Mouse (Mus musculus): Measurements from ENCODE around the gene Lgsn. TPM values are rescaled to one million over a fixed set of nuclear protein-coding genes. Genes with fewer than 3 reads are reported as not detected.

Gene Lgsn
- polyA plus RNA-seq, 1 experiment from 2014 or later, result not detected

- Histone ChIP-seq H3K27me3 (no peaks in the 10 kb centered on the region), H3K9me3 (no peaks in the 10 kb centered on the region), H3K4me3 (replicated peaks) (no peak overlapping the region), H3K36me3 (no peaks in the 10 kb centered on the region), H3K9ac (replicated peaks) (no peak overlapping the region), H3K4me2 (replicated peaks) (no peak overlapping the region), H3K27ac (no peak overlapping the region), H3K4me1 (replicated peaks) (no peaks in the 10 kb centered on the region)
- ATAC-seq, result no peak
- 90% methylated on average over 7 of the region's 7 CpGs for WGBS
Observed at GRCm38 (mm10) chr1:31165326-31166121, 10.7 kb upstream of the Lgsn start.

- H3K27me3 ChIP-seq, result no peaks in the 10 kb centered on the region
- no peak overlapping the region for H3K27ac ChIP-seq
- no peak overlapping the region for H3K4me2 ChIP-seq (replicated peaks)
- WGBS, result 79% methylated on average over 3 of the region's 3 CpGs
- H3K36me3 ChIP-seq, result no peaks in the 10 kb centered on the region
- no peak for ATAC-seq
- H3K4me3 ChIP-seq (replicated peaks), result no peak overlapping the region
- no peaks in the 10 kb centered on the region for H3K4me1 ChIP-seq (replicated peaks)
- no peaks in the 10 kb centered on the region for H3K9me3 ChIP-seq
- H3K9ac ChIP-seq (replicated peaks), result no peak overlapping the region
Observed at GRCm38 (mm10) chr1:31175401-31175800, 800 bp upstream of the Lgsn start.

DNA sequence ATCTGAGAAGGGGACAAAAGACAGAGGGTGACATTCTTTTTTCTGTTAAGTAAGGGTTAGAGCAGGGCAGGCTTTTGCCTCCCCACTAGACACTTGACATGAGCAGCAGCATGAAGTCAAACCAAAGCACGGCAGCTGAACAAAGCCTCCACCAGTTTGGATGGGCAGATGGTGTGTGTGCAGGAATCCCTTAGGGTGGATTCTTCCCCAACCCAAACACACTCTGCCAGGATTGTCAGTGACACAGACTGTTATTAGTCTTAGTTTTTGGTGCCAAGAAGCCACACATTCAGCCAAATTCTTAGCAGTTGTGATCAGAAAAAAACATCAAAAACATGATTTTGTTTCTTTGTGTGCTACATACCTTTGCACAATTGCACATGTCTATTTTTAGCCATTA, 2.1 kb downstream of the Lgsn start:
- H3K36me3 ChIP-seq, result no peaks in the 10 kb centered on the region
- WGBS, result 35% methylated on average over 1 of the region's 1 CpGs
- no peaks in the 10 kb centered on the region for H3K4me1 ChIP-seq (replicated peaks)
- no peak overlapping the region for H3K9ac ChIP-seq (replicated peaks)
- H3K27ac ChIP-seq, result no peak overlapping the region
- no peak overlapping the region for H3K4me2 ChIP-seq (replicated peaks)
- H3K4me3 ChIP-seq (replicated peaks), result no peak overlapping the region
- H3K9me3 ChIP-seq, result no peaks in the 10 kb centered on the region
- no peak for ATAC-seq
- H3K27me3 ChIP-seq, result no peaks in the 10 kb centered on the region

DNA sequence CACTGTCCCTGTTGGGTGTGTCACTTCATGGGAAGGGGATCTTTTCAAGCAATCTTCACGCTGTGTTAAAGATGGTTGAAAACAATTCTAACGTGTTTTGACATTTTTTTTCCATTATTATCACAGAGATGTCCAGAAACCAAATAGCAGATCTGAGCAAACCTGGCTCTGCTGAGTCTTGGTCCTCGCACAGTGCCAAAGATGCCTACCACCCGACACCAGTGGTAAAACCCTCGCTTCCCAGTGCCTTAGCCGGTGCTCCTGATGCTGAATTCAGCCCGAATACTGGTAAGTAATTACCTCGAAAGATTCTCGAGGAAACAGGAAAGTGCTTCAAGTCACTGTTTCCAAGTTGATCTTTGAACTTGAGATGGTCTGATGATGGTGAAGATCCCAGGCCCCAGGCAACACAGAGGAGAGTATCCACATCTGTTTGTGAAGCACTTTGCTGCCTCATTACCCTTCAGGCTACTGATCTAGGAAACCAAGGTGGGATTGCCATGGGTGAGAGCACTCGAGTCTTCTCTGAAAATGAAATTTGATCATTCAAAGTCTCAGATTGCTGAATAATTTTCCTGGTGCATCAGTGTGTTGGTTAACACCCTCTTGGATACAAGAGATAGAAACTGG, 14.2 kb downstream of the Lgsn start:
- ATAC-seq, result no peak
- H3K36me3 ChIP-seq, result no peaks in the 10 kb centered on the region
- H3K9me3 ChIP-seq, result no peaks in the 10 kb centered on the region
- H3K4me3 ChIP-seq (replicated peaks), result no peak overlapping the region
- no peak overlapping the region for H3K27ac ChIP-seq
- no peak overlapping the region for H3K4me2 ChIP-seq (replicated peaks)
- H3K4me1 ChIP-seq (replicated peaks), result no peaks in the 10 kb centered on the region
- H3K9ac ChIP-seq (replicated peaks), result no peak overlapping the region
- no peaks in the 10 kb centered on the region for H3K27me3 ChIP-seq
- 84% methylated on average over 10 of the region's 10 CpGs for WGBS

GRCm38 (mm10) chr1:31195633-31196032, 19.4 kb downstream of the Lgsn start:
- no peak overlapping the region for H3K4me2 ChIP-seq (replicated peaks)
- H3K4me3 ChIP-seq (replicated peaks), result no peak overlapping the region
- H3K4me1 ChIP-seq (replicated peaks), result no peaks in the 10 kb centered on the region
- WGBS, result 79% methylated on average over 1 of the region's 1 CpGs
- no peaks in the 10 kb centered on the region for H3K36me3 ChIP-seq
- H3K9ac ChIP-seq (replicated peaks), result no peak overlapping the region
- H3K27ac ChIP-seq, result no peak overlapping the region
- ATAC-seq, result no peak
- H3K27me3 ChIP-seq, result no peaks in the 10 kb centered on the region
- H3K9me3 ChIP-seq, result no peaks in the 10 kb centered on the region

DNA sequence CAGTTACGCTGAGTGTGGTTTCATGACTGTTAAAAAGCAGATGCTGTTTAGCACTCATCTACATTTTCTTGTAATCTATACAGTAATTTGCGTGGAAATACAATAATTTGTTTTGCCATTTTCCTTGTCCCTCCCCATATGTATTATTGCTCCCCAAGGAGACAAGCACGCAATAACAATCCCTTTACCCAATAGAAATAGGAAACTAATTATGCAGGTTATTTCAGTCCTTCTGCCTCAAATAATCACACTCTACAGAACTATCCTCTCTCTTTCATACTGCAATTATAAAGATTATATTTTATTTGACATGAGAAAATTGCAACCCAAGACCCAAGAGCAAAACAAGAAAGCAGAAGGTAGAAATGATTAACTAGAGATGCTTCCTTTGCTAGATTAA, 20.8 kb downstream of the Lgsn start:
- H3K4me3 ChIP-seq (replicated peaks), result no peak overlapping the region
- H3K9ac ChIP-seq (replicated peaks), result no peak overlapping the region
- WGBS, result 89% methylated on average over 3 of the region's 3 CpGs
- H3K36me3 ChIP-seq, result no peaks in the 10 kb centered on the region
- H3K27me3 ChIP-seq, result no peaks in the 10 kb centered on the region
- ATAC-seq, result no peak
- no peaks in the 10 kb centered on the region for H3K4me1 ChIP-seq (replicated peaks)
- H3K9me3 ChIP-seq, result no peaks in the 10 kb centered on the region
- no peak overlapping the region for H3K27ac ChIP-seq
- no peak overlapping the region for H3K4me2 ChIP-seq (replicated peaks)

DNA sequence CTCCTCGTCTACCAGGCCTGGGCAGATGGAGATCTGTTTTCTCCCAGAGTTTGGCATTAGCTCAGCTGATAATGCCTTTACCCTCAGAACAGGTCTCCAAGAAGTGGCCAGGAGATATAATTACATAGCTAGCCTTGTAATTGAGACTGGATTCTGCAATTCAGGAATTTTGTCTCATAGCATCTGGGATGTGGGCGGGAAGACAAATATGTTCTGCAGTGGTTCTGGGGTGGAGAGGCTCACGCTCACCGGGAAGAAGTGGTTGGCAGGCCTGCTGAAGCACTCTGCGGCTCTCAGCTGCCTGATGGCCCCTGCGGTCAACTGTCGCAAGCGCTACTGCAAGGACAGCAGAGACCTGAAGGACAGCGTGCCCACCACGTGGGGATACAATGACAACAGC, 27.6 kb downstream of the Lgsn start:
- Histone ChIP-seq H3K4me3 (replicated peaks) (no peak overlapping the region), H3K36me3 (no peaks in the 10 kb centered on the region), H3K9me3 (no peaks in the 10 kb centered on the region), H3K9ac (replicated peaks) (no peak overlapping the region), H3K27me3 (no peaks in the 10 kb centered on the region), H3K4me1 (replicated peaks) (no peaks in the 10 kb centered on the region), H3K27ac (no peak overlapping the region), H3K4me2 (replicated peaks) (no peak overlapping the region)
- WGBS, result 93% methylated on average over 10 of the region's 10 CpGs
- ATAC-seq, result no peak

DNA sequence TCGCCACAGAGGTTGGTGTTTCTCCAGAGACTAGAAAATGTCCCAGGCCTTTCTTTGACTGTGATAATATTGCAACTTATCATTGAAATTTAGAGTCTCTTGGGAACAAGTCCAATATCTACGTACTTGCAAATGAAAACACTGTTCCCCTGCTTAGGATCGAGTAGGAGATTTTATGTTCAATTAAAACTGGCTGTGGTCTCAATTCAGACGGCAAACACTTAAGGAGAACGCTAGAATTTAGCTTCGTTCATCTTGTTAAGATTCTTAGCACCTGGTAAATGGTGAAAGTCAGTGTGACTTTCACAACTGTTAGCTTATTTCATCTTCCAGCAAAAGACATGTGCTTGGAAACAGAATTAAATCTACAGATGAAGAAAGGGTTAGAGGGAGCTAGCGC, 29.1 kb downstream of the Lgsn start:
- Histone ChIP-seq H3K27me3 (no peaks in the 10 kb centered on the region), H3K9me3 (no peaks in the 10 kb centered on the region), H3K4me3 (replicated peaks) (no peak overlapping the region), H3K4me1 (replicated peaks) (no peaks in the 10 kb centered on the region), H3K36me3 (no peaks in the 10 kb centered on the region), H3K27ac (no peak overlapping the region), H3K9ac (replicated peaks) (no peak overlapping the region), H3K4me2 (replicated peaks) (no peak overlapping the region)
- WGBS, result 81% methylated on average over 7 of the region's 7 CpGs
- no peak for ATAC-seq

DNA sequence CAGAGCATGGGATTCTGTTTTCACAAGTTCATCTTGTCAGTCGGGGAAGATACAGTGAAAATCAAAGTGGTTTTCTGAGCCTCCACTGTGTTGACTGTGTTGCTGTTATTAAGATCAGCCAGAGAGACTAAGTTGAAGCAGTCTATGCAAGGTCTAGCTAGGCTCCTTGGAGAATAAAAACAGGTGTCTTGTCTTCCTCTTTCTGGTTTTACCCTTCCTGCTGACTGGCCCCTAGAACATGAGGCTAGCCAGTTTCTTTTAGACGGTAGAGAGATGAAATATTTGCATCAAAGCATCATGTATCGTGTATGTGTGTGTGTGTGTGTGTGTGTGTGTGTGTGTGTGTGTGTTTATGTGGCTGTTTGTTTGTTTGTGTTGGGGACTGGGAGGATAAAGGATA, 29.6 kb downstream of the Lgsn start:
- H3K4me1 ChIP-seq (replicated peaks), result no peaks in the 10 kb centered on the region
- no peak overlapping the region for H3K9ac ChIP-seq (replicated peaks)
- H3K27me3 ChIP-seq, result no peaks in the 10 kb centered on the region
- no peak for ATAC-seq
- WGBS, result 83% methylated on average over 3 of the region's 3 CpGs
- no peak overlapping the region for H3K4me3 ChIP-seq (replicated peaks)
- H3K4me2 ChIP-seq (replicated peaks), result no peak overlapping the region
- no peaks in the 10 kb centered on the region for H3K9me3 ChIP-seq
- H3K36me3 ChIP-seq, result no peaks in the 10 kb centered on the region
- H3K27ac ChIP-seq, result no peak overlapping the region

DNA sequence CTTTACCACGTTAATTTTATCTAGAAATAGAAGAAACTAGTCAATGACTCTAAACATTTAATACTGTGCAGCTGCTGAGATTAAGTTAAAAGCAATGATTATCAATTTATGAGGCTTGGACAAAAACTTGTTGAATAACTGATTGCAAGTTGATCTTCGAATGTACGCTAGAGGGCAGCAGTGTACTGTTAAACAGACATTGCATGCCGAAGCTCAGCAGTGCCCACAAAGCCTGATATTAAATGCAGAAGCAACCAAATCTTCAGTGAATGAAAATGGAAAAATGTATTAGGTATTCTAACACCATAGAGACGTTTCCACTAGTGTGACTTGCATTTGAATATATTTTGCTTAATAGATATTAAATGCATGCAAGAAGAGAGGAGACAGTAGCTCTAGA, 33.9 kb downstream of the Lgsn start:
- ATAC-seq, result peak; percentile 80
- no peaks in the 10 kb centered on the region for H3K36me3 ChIP-seq
- no peaks in the 10 kb centered on the region for H3K4me1 ChIP-seq (replicated peaks)
- H3K4me2 ChIP-seq (replicated peaks), result no peak overlapping the region
- 2% methylated on average over 5 of the region's 5 CpGs for WGBS
- no peak overlapping the region for H3K27ac ChIP-seq
- H3K9ac ChIP-seq (replicated peaks), result no peak overlapping the region
- no peaks in the 10 kb centered on the region for H3K9me3 ChIP-seq
- no peaks in the 10 kb centered on the region for H3K27me3 ChIP-seq
- H3K4me3 ChIP-seq (replicated peaks), result no peak overlapping the region

DNA sequence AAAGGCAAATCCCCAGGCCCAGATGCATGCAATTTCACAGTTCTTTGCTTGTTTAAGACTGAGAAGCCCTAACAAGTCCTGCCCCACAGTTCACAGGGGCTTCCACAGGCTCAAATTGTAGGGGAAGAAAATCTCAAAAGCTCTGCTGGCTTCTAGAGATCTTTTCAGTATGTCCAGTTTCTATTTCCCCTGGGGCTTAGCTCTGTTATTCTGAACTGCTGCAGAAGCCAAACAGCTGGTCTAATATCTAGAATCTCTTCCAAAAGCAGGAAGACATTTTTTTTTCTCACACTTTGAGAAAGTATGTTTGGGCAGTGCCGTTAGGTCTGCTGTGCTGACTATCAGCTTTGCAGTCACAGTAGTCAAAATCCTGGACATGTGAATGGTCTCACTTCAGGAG, 38.6 kb downstream of the Lgsn start:
- Histone ChIP-seq H3K27me3 (no peaks in the 10 kb centered on the region), H3K36me3 (no peaks in the 10 kb centered on the region), H3K27ac (no peak overlapping the region), H3K9ac (replicated peaks) (no peak overlapping the region), H3K4me1 (replicated peaks) (no peaks in the 10 kb centered on the region), H3K9me3 (no peaks in the 10 kb centered on the region), H3K4me3 (replicated peaks) (no peak overlapping the region), H3K4me2 (replicated peaks) (no peak overlapping the region)
- no peak for ATAC-seq
- WGBS, result 93% methylated on average over 1 of the region's 1 CpGs

- no peak overlapping the region for H3K9ac ChIP-seq (replicated peaks)
- no peaks in the 10 kb centered on the region for H3K4me1 ChIP-seq (replicated peaks)
- H3K4me2 ChIP-seq (replicated peaks), result no peak overlapping the region
- no peaks in the 10 kb centered on the region for H3K9me3 ChIP-seq
- no peak overlapping the region for H3K4me3 ChIP-seq (replicated peaks)
- H3K27ac ChIP-seq, result no peak overlapping the region
- H3K27me3 ChIP-seq, result no peaks in the 10 kb centered on the region
- no peaks in the 10 kb centered on the region for H3K36me3 ChIP-seq
- 95% methylated on average over 4 of the region's 4 CpGs for WGBS
- ATAC-seq, result no peak
Observed at GRCm38 (mm10) chr1:31220599-31221250, 44.5 kb downstream of the Lgsn start.
